Mouse (Mus musculus) liver, adult 2 months (tissue): Measurements from ENCODE around the gene Pnrc2. TPM values are rescaled to one million over a fixed set of nuclear protein-coding genes. Genes with fewer than 3 reads are reported as not detected.

ENCODE experiments used
- DNase-seq: peaks from one replicate; pipeline ENCODE4 v3.0.0-alpha.2; 2011; ENCODE audit warnings: low read depth, low spot score; ENCODE audit errors: extremely low read depth
- H3K27ac ChIP-seq: fragments of 200-500 bp; replicated peaks from 2 replicates; pipeline ENCODE4 v1.5.1; 2012; ENCODE audit warnings: low read depth, mild to moderate bottlenecking, control low read depth, inconsistent platforms, low read length; ENCODE audit not compliant: insufficient read depth
- H3K27me3 ChIP-seq: fragments of 200-500 bp; 2 replicates; pipeline ENCODE4 v1.6.1; 2012; ENCODE audit warnings: mild to moderate bottlenecking, moderate library complexity, low read length, inconsistent platforms; ENCODE audit not compliant: control insufficient read depth, insufficient read depth
- H3K36me3 ChIP-seq: fragments of 200-500 bp; 2 replicates; pipeline ENCODE4 v1.6.1; 2012; ENCODE audit warnings: low read length, inconsistent platforms; ENCODE audit not compliant: control insufficient read depth, insufficient read depth
- H3K4me1 ChIP-seq: fragments of 200-500 bp; 2 replicates; pipeline ENCODE4 v1.6.1; 2011; ENCODE audit warnings: low read length; ENCODE audit not compliant: control insufficient read depth, insufficient read depth
- H3K4me3 ChIP-seq: fragments of 200-500 bp; 2 replicates; pipeline ENCODE4 v1.5.1; 2011; ENCODE audit warnings: low read depth, mild to moderate bottlenecking, control low read depth, low read length, moderate library complexity; ENCODE audit not compliant: insufficient read depth
- H3K79me2 ChIP-seq: fragments of 200-500 bp; 2 replicates; pipeline ENCODE4 v1.6.1; 2012; ENCODE audit warnings: inconsistent platforms, mild to moderate bottlenecking, low read length, moderate library complexity; ENCODE audit not compliant: control insufficient read depth, insufficient read depth
- H3K9ac ChIP-seq: fragments of 200-500 bp; 2 replicates; pipeline ENCODE4 v1.6.1; 2012; ENCODE audit warnings: low read depth, mild to moderate bottlenecking, control low read depth, inconsistent platforms, low read length
- CTCF ChIP-seq: fragments of 200-500 bp; IDR thresholded peaks from 2 replicates; pipeline ENCODE4 v1.5.1; 2011; ENCODE audit warnings: low read depth, low read length, control low read depth
- POLR2A ChIP-seq: fragments of 200-500 bp; IDR thresholded peaks from 2 replicates; pipeline ENCODE4 v1.6.1; 2011; ENCODE audit warnings: low read length, control low read depth; ENCODE audit not compliant: insufficient read depth; ENCODE audit errors: extremely low read depth
- WGBS: fragments of 180-500 bp; shearing (Covaris S2); methylation state at CpG from one replicate; pipeline ENCODE4 v1.1.7; 2018; 5-methylcytosine and 5-hydroxymethylcytosine counted together
- polyA plus RNA-seq: library from polyadenylated mRNA; depleted of rRNA; stranded (reverse); fragments of >200 nt; gene quantifications from 2 replicates; pipeline ENCODE4 v1.2.3, GENCODE M21; 2012
- total RNA-seq: library from RNA; depleted of rRNA; stranded (reverse); fragments of >200 nt; gene quantifications from 2 replicates; pipeline ENCODE4 v1.2.3, GENCODE M21; 2014

Gene Pnrc2
- total and polyA plus RNA-seq, 2 experiments = 6.7 to 56.5 TPM

DNA sequence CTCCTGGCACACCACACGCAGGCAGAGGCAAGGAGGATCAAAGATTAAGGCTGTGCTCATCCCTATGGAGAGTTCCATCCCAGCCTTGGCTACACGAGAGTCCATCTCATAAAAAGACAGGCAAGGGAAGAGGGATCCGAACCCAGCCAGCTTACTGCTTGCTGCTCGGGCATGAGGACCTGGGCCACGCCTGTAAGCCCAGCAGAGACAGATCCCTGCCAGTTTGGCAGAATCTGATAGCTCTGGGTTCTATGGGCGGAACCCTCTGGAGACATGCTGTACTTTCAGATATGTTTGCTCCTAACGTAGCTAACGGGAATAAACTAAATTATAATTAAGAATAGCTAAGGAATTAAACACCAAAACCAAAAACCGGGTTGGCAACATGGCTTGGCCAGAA lies 21.7 kb downstream of the Pnrc2 start:
- H3K27ac ChIP-seq = no peak overlapping the region
- H3K9ac ChIP-seq = no peak overlapping the region
- H3K4me1 ChIP-seq = no peaks in the 10 kb centered on the region
- H3K36me3 ChIP-seq = no peaks in the 10 kb centered on the region
- TF ChIP-seq CTCF (no peak), POLR2A (no peak)
- no peaks in the 10 kb centered on the region; the same call in 1 of the 2 replicates for H3K79me2 ChIP-seq
- H3K4me3 ChIP-seq = no peak overlapping the region
- DNase-seq = no peak
- WGBS = 91% methylated on average over 9 of the region's 9 CpGs
- no peaks in the 10 kb centered on the region for H3K27me3 ChIP-seq

DNA sequence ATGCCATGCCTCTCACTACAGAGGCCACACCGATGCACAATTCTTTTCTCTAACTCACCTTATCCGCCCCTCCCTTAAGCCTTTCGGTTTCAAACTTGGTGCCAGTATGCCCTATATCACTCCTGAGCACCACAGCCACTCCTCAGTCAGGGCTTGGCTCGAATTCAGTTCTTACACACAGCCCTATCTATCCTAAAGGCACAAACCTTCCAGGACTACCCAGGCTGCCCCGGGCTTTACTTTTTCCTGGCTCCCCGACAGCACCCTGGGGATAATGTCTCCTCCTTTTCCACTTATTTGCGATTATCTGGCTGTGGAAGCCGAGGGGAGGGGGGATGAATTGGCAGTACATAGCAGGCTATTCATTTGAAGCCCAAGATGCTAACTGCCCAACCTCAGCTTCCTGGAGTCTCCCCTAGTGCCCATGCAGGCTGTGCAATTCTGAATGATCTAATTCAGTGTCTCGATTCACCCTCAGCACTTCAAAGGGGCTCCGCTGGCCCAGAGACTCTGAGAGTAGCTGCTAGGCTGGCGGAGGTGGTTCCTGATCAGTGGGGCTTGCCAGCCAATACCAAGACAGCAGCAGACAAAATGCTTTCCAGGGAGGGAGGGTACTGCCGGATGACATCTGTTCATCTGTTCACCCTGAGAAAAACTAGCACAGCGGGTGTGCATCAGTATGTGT lies 23.1 kb downstream of the Pnrc2 start:
- TF ChIP-seq POLR2A = no peak
- Histone ChIP-seq H3K27me3 (no peaks in the 10 kb centered on the region), H3K4me1 (no peaks in the 10 kb centered on the region), H3K79me2 (no peaks in the 10 kb centered on the region), H3K9ac (no peak overlapping the region), H3K36me3 (no peaks in the 10 kb centered on the region), H3K27ac (no peak overlapping the region), H3K4me3 (no peak overlapping the region)
- WGBS = 66% methylated on average over 13 of the region's 13 CpGs
- no peak for DNase-seq

DNA sequence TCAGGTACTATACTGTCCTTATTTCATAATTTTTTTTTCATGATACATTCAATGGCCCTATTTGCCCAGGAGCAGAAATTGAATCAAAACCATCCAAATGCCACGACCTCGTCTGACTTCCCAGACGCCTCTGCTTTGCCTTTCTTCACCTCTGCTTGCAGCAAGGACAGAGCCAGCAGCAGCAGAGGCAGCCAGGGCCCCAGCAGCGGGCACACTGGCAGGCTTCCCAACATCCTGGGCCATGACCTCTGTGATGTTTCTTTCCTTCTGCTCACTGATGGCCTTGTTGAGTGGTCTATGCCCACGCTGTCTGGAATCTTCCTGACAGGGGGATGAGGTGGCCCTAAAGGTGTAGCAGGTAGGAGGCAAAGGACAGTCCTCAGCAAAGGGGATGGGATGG lies 26.1 kb downstream of the Pnrc2 start:
- no peak for DNase-seq
- TF ChIP-seq POLR2A = no peak
- TF ChIP-seq CTCF = no peak
- Histone ChIP-seq H3K4me1 (no peaks in the 10 kb centered on the region), H3K4me3 (no peak overlapping the region), H3K27ac (no peak overlapping the region), H3K27me3 (no peaks in the 10 kb centered on the region), H3K79me2 (no peaks in the 10 kb centered on the region), H3K36me3 (no peaks in the 10 kb centered on the region), H3K9ac (no peak overlapping the region)
- 23% methylated on average over 5 of the region's 5 CpGs for WGBS

DNA sequence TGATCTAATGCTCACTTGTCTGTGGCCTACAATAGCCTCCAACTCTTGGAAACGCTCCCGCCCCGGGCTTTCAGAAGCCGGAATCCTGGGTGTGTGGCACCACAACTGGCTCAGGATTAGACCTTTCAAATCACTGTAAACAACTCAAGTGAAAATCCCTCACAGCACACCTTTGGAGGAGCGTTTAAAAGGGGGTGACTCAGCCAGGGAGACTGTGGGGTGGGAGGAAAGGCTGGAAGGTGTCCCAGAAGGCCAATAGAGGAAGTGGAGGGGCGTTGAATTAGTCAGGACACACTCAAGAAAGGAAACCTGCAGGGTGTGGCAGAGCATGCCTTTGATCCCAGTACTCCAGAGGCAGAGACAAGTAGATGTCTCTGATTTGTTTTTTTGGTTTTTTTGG lies 29.2 kb downstream of the Pnrc2 start:
- 93% methylated on average over 6 of the region's 6 CpGs for WGBS
- H3K4me1 ChIP-seq = no peaks in the 10 kb centered on the region
- H3K79me2 ChIP-seq = no peaks in the 10 kb centered on the region
- no peak for DNase-seq
- H3K4me3 ChIP-seq = no peak overlapping the region
- H3K36me3 ChIP-seq = no peaks in the 10 kb centered on the region
- no peaks in the 10 kb centered on the region for H3K27me3 ChIP-seq
- H3K27ac ChIP-seq = no peak overlapping the region
- no peak overlapping the region for H3K9ac ChIP-seq
- TF ChIP-seq POLR2A (no peak), CTCF (no peak)

DNA sequence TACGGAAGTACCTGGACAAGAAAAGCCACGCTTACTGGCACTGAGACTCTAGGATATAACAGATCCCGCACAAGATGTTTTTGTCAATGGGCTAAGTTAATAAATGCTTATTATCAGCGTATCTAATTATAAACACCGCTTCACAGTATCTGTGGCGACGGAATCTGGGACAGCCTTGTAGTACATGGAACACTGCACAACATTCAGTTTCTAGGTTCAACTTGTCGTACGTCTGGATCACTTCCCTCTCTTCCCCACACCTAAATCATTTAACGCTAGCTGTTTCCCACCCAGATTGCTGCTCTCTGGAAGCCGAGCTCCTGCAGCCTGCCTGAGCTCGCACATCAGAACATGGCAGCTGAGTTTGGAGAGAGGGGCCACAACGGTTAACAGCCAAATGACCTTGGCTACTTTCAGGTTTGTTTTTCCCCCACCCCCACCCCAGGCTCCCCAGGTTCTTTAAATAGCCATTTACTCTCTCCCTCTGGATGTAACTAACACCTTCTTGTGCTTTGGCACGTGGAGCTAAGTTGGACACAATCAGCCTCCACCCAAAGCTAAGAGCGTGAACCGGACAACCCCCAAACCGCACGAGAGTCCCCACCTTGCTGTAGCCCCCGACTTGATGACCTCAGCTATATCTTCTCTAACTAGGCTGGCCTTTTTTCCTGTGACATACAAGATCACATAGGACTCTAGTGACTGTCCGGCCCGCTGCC lies 34.2 kb downstream of the Pnrc2 start:
- Histone ChIP-seq H3K27me3 (no peaks in the 10 kb centered on the region), H3K27ac (no peak overlapping the region), H3K36me3 (no peaks in the 10 kb centered on the region), H3K9ac (no peak overlapping the region), H3K4me1 (no peaks in the 10 kb centered on the region), H3K4me3 (no peak overlapping the region), H3K79me2 (no peaks in the 10 kb centered on the region)
- no peak for DNase-seq
- TF ChIP-seq CTCF (no peak), POLR2A (no peak)
- WGBS = 77% methylated on average over 21 of the region's 21 CpGs

DNA sequence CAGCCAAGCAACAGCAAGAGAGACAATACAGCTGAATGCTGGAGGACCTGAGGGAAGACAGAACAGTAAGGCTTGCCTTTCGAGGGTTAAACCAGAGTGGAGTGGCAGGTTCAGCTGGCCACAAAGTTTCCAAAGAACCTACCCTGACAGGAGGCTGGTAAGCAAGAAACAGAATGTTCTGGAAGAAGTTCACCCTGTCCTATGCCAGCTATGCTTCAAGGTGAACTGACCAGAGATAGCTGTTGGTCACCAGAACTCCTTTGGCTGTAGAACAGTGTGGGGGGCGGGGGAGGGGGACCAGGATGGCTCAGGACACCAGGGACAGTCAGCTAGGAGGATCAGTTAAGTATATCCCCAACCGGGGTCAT lies 34.7 kb downstream of the Pnrc2 start:
- no peak overlapping the region for H3K9ac ChIP-seq
- no peaks in the 10 kb centered on the region for H3K4me1 ChIP-seq
- H3K36me3 ChIP-seq = no peaks in the 10 kb centered on the region
- H3K27ac ChIP-seq = no peak overlapping the region
- 75% methylated on average over 3 of the region's 3 CpGs for whole genome bisulfite sequencing
- DNase-seq = no peak
- H3K27me3 ChIP-seq = no peaks in the 10 kb centered on the region
- no peaks in the 10 kb centered on the region for H3K79me2 ChIP-seq
- TF ChIP-seq CTCF = no peak
- no peak for TF ChIP-seq POLR2A
- H3K4me3 ChIP-seq = no peak overlapping the region
